9 mouse cellular contexts compared by ENCODE assay signal in genomic region chr1:165702221-165703031, GRCm38 (mm10). TPM values are rescaled to one million over a fixed set of nuclear protein-coding genes. Genes with fewer than 3 reads are reported as not detected.
DNase-seq lines count a peak whose midpoint lies in the region; ATAC-seq and TF ChIP-seq lines count a peak whose summit lies in the region.
"Had no signal": no experiment of that assay in that cellular context is flagged by ENCODE, and none has a peak within 500 bp of the region (broad histone marks: within the 10 kb centered on the region; RNA-seq: fewer than 3 reads in every experiment).

No protein-coding gene starts in this region.

- no peak for TF ChIP-seq CTCF in lung, adult 2 months (IDR thresholded peaks at IDR 0.05; ENCODE audit: insufficient read depth, low read length)
- no peak for TF ChIP-seq CTCF in small intestine, adult 2 months (IDR thresholded peaks at IDR 0.05; ENCODE audit: extremely low read depth, insufficient read length, insufficient replicate concordance, low read depth, low read length)

- peak overlapping the region; percentile 68 for H3K9ac ChIP-seq in heart, embryonic 12.5 days
- no peak overlapping the region for H3K9ac ChIP-seq in limb, embryonic 15.5 days

- WGBS in lung, adult 2 months: 32% methylated on average over 19 of the region's 19 CpGs
- 5% methylated on average over 19 of the region's 19 CpGs for WGBS in heart, embryonic 12.5 days
- WGBS in limb, embryonic 15.5 days: 13% methylated on average over 19 of the region's 19 CpGs
- 21% methylated on average over 19 of the region's 19 CpGs for WGBS in small intestine, adult 2 months

- no peak for TF ChIP-seq POLR2A in lung, adult 2 months (IDR thresholded peaks at IDR 0.05; ENCODE audit: borderline replicate concordance, extremely low read depth, low read depth, low read length)
- TF ChIP-seq POLR2A in small intestine, adult 2 months (IDR thresholded peaks at IDR 0.05; ENCODE audit: low read depth, low read length): no peak

- H3K9me3 ChIP-seq in heart, embryonic 12.5 days (replicated peaks): no peaks in the 10 kb centered on the region
- no peaks in the 10 kb centered on the region for H3K9me3 ChIP-seq in limb, embryonic 15.5 days

- H3K4me3 ChIP-seq in lung, adult 2 months (replicated peaks; ENCODE audit: extremely low read depth, low read depth, low read length): peak overlapping the region; percentile 3
- H3K4me3 ChIP-seq in heart, embryonic 12.5 days: peak overlapping the region; percentile 32
- peak overlapping the region; percentile 20 for H3K4me3 ChIP-seq in limb, embryonic 15.5 days
- H3K4me3 ChIP-seq in small intestine, adult 2 months (ENCODE audit: low read depth, low read length): peak overlapping the region; percentile 31

- no peak for DNase-seq in lung, adult 2 months
- no peak for DNase-seq in lung, postnatal 14 days
- DNase-seq in embryo, embryonic 10.5 days (ENCODE audit: low spot score): peak; percentile 75
- DNase-seq in cerebellum, adult 11 months: no peak

- H3K36me3 ChIP-seq in heart, embryonic 12.5 days: peaks cover 16% of the 10 kb centered on the region
- H3K36me3 ChIP-seq in limb, embryonic 15.5 days: no peaks in the 10 kb centered on the region
- no peaks in the 10 kb centered on the region for H3K36me3 ChIP-seq in small intestine, adult 2 months (ENCODE audit: control insufficient read depth, insufficient read depth, low read length)

- H3K27ac ChIP-seq in heart, embryonic 12.5 days (ENCODE audit: poor library complexity, severe bottlenecking): peak overlapping the region; percentile 95
- H3K27ac ChIP-seq in limb, embryonic 15.5 days: peak overlapping the region; percentile 22; the same call in 1 of the 2 replicates
- H3K27ac ChIP-seq in small intestine, adult 2 months (ENCODE audit: insufficient read depth, low read depth, low read length): peak overlapping the region; percentile 62

- H3K4me2 ChIP-seq in heart, embryonic 12.5 days: peak overlapping the region; percentile 67
- peak overlapping the region; percentile 38 for H3K4me2 ChIP-seq in limb, embryonic 15.5 days

- ATAC-seq in heart, embryonic 12.5 days (ENCODE audit: insufficient number of reproducible peaks, low FRiP score): peak; percentile 72
- peak; percentile 65; the same call in 1 of the 2 replicates for ATAC-seq in limb, embryonic 15.5 days (ENCODE audit: insufficient number of reproducible peaks, low FRiP score, low TSS enrichment, low read depth)
- ATAC-seq in CD4-positive, CD25-positive, alpha-beta regulatory T cell, adult 4 months: no peak
- ATAC-seq: Patski had no signal

- peaks cover 29% of the 10 kb centered on the region for H3K4me1 ChIP-seq in lung, adult 2 months (ENCODE audit: control insufficient read depth, insufficient read depth, low read length)
- H3K4me1 ChIP-seq in heart, embryonic 12.5 days (replicated peaks): peaks cover 90% of the 10 kb centered on the region
- H3K4me1 ChIP-seq in limb, embryonic 15.5 days: peaks cover 31% of the 10 kb centered on the region
- H3K4me1 ChIP-seq in small intestine, adult 2 months (ENCODE audit: control insufficient read depth, insufficient read depth, insufficient read length, low read length): peaks cover 19% of the 10 kb centered on the region

- H3K27me3 ChIP-seq in heart, embryonic 12.5 days (replicated peaks): no peaks in the 10 kb centered on the region
- no peaks in the 10 kb centered on the region for H3K27me3 ChIP-seq in limb, embryonic 15.5 days
- H3K27me3 ChIP-seq in small intestine, adult 2 months (ENCODE audit: control insufficient read depth, insufficient read depth, low read length): peaks cover under 1% of the 10 kb centered on the region

RNA-seq across cellular contexts. Expression of gene Rcsd1, which starts 7.1 kb away (rescaled TPM):
- 33.9 and 40.9 TPM in 2 replicates for polyA plus RNA-seq in lung, adult 2 months (2012; rRNA removed)
- polyA plus RNA-seq in heart, embryonic 12.5 days (2016; fragmentation: Nextera tagmentation; extraction: Ambion mirVana): 113 and 122 TPM in 2 replicates
- polyA plus RNA-seq in limb, embryonic 15.5 days (2015; fragmentation: Nextera tagmentation; extraction: Ambion mirVana): 17.5 and 23.5 TPM in 2 replicates
- polyA plus RNA-seq in small intestine, adult 2 months (2012; rRNA removed): 4.7 and 9.2 TPM in 2 replicates
- polyA plus RNA-seq in CD4-positive, CD25-positive, alpha-beta regulatory T cell, adult 4 months (2017; shearing (Covaris generic)): 100 to 1,000 TPM; 114 to 159 TPM

Comparison
In these comparisons a context has a peak if more than half of its experiments do, and no peak if none do; other contexts are left out.
1. H3K27ac ChIP-seq: peak in every context shown above with its lines; median percentile 95 in heart, embryonic 12.5 days; 62 in small intestine, adult 2 months; 22 in limb, embryonic 15.5 days.